Mouse (Mus musculus) G1E (cell line): ENCODE data around the gene Dapp1.

Experiments used
- CTCF ChIP-seq: IDR thresholded peaks from 2 replicates; pipeline ENCODE4 v1.5.1; 2012; ENCODE audit warnings: low read depth, low read length, inconsistent platforms, mixed read lengths
- GATA1 ChIP-seq: IDR thresholded peaks from 2 replicates; pipeline ENCODE4 v1.6.1; 2012; ENCODE audit warnings: borderline replicate concordance, low read length, inconsistent platforms, mixed read lengths

DNA sequence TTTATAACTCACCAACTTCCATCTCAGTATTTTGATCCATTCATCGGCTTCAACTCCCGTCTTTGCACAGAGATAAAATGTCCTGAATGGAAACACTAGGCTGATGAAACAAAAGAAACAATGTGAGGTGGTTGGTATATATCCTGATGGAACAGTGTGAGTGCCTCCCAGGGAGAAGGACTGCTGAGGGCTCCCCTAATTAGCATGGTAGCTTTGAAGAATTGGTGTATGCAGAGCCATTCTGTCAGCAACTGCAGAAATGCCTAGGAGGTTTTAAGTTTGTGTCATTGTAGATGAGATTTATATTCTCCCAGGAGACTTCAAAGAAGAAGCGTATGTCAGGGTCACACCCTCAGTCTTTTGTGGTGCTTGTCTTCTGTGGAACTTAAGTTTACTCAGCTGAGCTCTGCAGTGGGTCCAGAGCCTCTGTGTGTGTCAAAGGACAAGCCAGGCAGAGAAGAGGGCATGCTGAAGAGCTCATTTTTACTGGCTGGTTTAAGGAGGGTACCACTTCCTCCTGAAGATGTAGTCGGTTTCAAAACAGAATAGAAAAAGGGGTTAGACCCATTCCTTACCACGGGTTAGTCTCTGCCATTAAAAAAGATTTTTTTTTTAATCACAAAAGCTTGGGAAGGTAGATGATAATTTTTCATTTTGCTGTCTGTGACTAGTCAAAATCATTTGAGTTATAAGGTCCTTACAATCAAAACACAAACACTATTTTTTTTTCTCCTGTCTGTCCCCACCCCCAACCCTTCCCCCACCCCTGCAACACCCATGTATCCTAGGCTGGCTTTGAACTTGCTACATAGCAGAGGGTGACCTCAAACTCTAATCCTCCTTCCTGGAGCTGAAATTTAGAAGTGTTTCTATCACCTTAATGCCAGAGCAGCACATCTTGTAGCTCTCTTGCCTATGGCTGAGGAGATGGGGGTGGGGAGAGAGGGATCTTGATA lies 45.5 kb downstream of the Dapp1 start:
- TF ChIP-seq GATA1 (no peak), CTCF (no peak)
